Mouse (Mus musculus) forebrain, embryonic 10.5 days (tissue): ENCODE data around the gene 1600002K03Rik. TPM values are rescaled to one million over a fixed set of nuclear protein-coding genes. Genes with fewer than 3 reads are reported as not detected.

Source experiments
- DNase-seq: peaks from one replicate; pipeline ENCODE4 v3.0.0-alpha.2; 2017; ENCODE audit warnings: low spot score; ENCODE audit errors: extremely low spot score
- H3K27ac ChIP-seq: fragments of 300-500 bp; sonication (generic); 2 replicates; pipeline ENCODE4 v1.5.1; 2016; ENCODE audit warnings: mild to moderate bottlenecking
- H3K27me3 ChIP-seq: fragments of 300-500 bp; sonication (generic); 2 replicates; pipeline ENCODE4 v1.6.1; 2016; ENCODE audit warnings: mild to moderate bottlenecking; ENCODE audit not compliant: poor library complexity, severe bottlenecking
- H3K36me3 ChIP-seq: fragments of 300-500 bp; sonication (generic); replicated peaks from 2 replicates; pipeline ENCODE4 v1.6.1; 2016; ENCODE audit warnings: mild to moderate bottlenecking, moderate library complexity
- H3K4me1 ChIP-seq: fragments of 300-500 bp; sonication (generic); 2 replicates; pipeline ENCODE4 v1.6.1; 2016
- H3K4me3 ChIP-seq: fragments of 300-500 bp; sonication (generic); 2 replicates; pipeline ENCODE4 v1.5.1; 2016; ENCODE audit warnings: mild to moderate bottlenecking, moderate library complexity
- H3K9me3 ChIP-seq: fragments of 300-500 bp; sonication (generic); 2 replicates; pipeline ENCODE4 v1.6.1; 2016; ENCODE audit warnings: mild to moderate bottlenecking, moderate library complexity
- WGBS: fragments of 180-500 bp; shearing (Covaris S2); methylation state at CpG from one replicate; pipeline ENCODE4 v1.1.7; 2016; 5-methylcytosine and 5-hydroxymethylcytosine counted together
- polyA plus RNA-seq: library from polyadenylated mRNA; unstranded; fragments of >200 nt; fragmentation: Nextera tagmentation; extraction: Ambion mirVana; gene quantifications from 2 replicates; pipeline ENCODE4 v1.2.1, GENCODE M21; 2016

The 1600002K03Rik gene
- 9.8 and 10.7 TPM in 2 replicates for polyA plus RNA-seq

- 0 out of 2 replicates have a peak, but pooled peaks cover 5% of the 10 kb centered on the region for H3K27me3 ChIP-seq
- peak within 1 kb of the TSS; percentile 66 for H3K4me3 ChIP-seq
- H3K9me3 ChIP-seq: no peaks in the 10 kb centered on the region
- H3K27ac ChIP-seq: peak within 1 kb of the TSS; percentile 88
- H3K36me3 ChIP-seq: peaks cover 48% of the 10 kb centered on the region
- peak; percentile 90 for DNase-seq
- peaks cover 72% of the 10 kb centered on the region for H3K4me1 ChIP-seq
- WGBS: 8% methylated on average over 35 of the region's 35 CpGs
Measured at GRCm38 (mm10) chr10:80172527-80173292, at the start of gene 1600002K03Rik. TSS of gene 1600002K03Rik (plus strand) at chr10:80172944.

DNA sequence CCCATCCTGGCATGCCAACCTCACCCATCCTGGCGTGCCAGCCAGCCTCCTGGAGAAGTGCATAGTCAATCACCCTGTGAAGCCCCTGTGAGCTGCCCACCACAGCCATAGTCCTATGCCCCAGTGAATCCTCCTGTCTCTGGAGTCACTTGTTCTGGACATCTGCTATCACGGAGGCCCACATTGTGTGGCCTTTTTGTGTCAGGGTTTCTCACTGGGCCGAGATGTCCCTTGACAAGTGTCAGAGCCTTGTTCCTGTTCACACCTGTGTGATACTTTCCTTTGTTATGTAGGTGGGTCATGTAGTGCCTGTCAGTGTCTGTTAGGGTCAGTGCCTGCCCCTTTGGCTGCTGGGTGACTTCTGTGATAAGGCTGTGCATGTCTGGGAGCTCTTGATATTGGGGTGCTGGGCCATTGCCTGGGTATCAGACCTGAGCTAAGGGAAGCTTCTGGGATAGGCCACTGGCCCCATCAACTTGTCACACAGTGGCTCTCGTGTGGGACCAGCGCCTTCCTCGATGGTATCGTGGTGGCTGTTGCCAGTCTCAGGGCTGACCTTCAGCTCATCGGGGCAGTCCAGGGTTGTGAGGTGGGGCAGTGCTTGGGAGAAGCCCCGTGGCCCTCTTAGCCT, 48.7 kb upstream of the 1600002K03Rik start:
- peaks cover 17% of the 10 kb centered on the region for H3K4me1 ChIP-seq
- WGBS: 91% methylated on average over 9 of the region's 9 CpGs
- peaks cover 100% of the 10 kb centered on the region for H3K36me3 ChIP-seq
- H3K27ac ChIP-seq: no peak overlapping the region
- H3K27me3 ChIP-seq: no peaks in the 10 kb centered on the region
- H3K4me3 ChIP-seq: no peak overlapping the region
- H3K9me3 ChIP-seq: no peaks in the 10 kb centered on the region; the same call in 1 of the 2 replicates
- DNase-seq: no peak

DNA sequence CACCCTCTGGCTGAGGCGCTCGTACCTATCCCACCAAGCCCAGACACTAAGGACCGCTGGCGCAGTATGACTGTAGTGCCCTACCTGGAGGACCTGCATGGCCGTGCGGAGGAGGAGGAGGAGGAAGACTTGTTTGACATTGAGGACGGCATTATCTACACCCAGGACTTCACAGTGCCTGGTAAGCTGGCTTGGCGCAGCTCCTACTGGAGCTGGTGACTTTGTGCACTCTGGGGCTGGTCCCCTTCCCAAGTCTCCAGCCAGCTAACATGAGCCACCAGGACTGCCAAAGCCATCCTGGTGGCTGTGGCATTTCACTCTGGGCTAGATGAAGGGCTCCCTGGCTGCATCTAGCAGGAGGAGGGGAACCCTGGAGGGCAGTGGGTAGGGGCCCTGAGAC, 44.8 kb upstream of the 1600002K03Rik start:
- no peak for DNase-seq
- 95% methylated on average over 8 of the region's 8 CpGs for WGBS
- Histone ChIP-seq H3K4me3 (no peak overlapping the region), H3K27ac (no peak overlapping the region), H3K9me3 (no peaks in the 10 kb centered on the region), H3K4me1 (peaks cover 34% of the 10 kb centered on the region), H3K27me3 (peaks cover 31% of the 10 kb centered on the region), H3K36me3 (peaks cover 100% of the 10 kb centered on the region)

DNA sequence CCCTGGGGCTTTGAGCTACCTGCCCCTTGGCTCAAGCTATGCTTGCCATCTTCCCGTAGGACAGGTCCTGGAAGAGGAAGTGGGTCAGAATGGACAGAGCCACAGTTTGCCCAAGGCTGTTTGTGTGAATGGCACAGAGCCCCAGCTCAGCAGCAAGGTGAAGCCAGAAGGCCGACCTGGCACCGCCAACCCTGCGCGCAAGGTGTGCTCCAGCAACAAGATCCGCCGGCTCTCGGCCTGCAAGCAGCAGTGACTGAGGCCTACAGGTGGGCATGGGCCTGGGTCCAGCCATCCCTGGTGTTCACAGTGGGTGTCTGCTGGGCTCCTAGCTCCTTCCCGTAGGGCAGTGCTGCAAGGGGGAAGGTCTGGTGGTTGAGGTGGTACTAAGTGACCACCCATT, 42.9 kb upstream of the 1600002K03Rik start:
- WGBS: 94% methylated on average over 9 of the region's 9 CpGs
- DNase-seq: no peak
- Histone ChIP-seq H3K27me3 (peaks cover 50% of the 10 kb centered on the region), H3K4me3 (no peak overlapping the region; the same call in none of the 2 replicates), H3K27ac (no peak overlapping the region), H3K4me1 (peaks cover 36% of the 10 kb centered on the region), H3K9me3 (no peaks in the 10 kb centered on the region), H3K36me3 (peaks cover 100% of the 10 kb centered on the region)

GRCm38 (mm10) chr10:80130403-80131031, 42.2 kb upstream of the 1600002K03Rik start:
- Histone ChIP-seq H3K27me3 (peaks cover 57% of the 10 kb centered on the region), H3K4me3 (peak overlapping the region; percentile 36), H3K27ac (no peak overlapping the region)

GRCm38 (mm10) chr10:80131316-80131951, 41.3 kb upstream of the 1600002K03Rik start:
- 16% methylated on average over 55 of the region's 55 CpGs for WGBS
- H3K4me3 ChIP-seq: peak overlapping the region; percentile 36
- H3K27me3 ChIP-seq: peaks cover 66% of the 10 kb centered on the region

More at GRCm38 (mm10) chr10:80130403-80131031, 42.2 kb upstream of the 1600002K03Rik start:
- WGBS: 86% methylated on average over 18 of the region's 18 CpGs
- Histone ChIP-seq H3K36me3 (peaks cover 100% of the 10 kb centered on the region), H3K9me3 (no peaks in the 10 kb centered on the region), H3K4me1 (peaks cover 36% of the 10 kb centered on the region)
- DNase-seq: no peak

DNA sequence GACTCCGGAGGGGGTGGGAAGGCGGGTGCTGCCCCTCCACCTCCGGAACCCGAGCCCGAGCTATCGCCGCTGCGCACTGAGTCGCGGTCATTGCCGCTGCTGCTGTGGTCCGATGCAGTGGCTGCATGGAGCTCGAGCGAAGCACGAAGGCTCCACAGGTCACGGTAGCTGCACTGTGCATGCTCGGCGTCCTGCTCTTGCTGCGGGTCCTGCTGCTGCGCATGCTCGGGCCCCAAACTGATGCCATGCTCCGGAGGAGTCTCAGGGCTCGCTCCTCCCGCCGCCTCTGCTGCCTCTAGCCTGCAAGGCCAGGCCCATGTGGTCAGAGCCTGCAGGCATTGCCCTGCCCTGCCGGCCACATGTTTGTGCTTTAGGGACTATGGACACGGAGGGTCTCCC, 40.8 kb upstream of the 1600002K03Rik start:
- Histone ChIP-seq H3K4me1 (peaks cover 44% of the 10 kb centered on the region), H3K27me3 (peaks cover 71% of the 10 kb centered on the region), H3K27ac (peak overlapping the region; percentile 54; the same call in 1 of the 2 replicates), H3K9me3 (no peaks in the 10 kb centered on the region), H3K36me3 (peaks cover 98% of the 10 kb centered on the region), H3K4me3 (peak overlapping the region; percentile 36)
- 28% methylated on average over 27 of the region's 27 CpGs for WGBS
- peak; percentile 46 for DNase-seq

More at GRCm38 (mm10) chr10:80131316-80131951, 41.3 kb upstream of the 1600002K03Rik start:
- peak; percentile 62 for DNase-seq
- Histone ChIP-seq H3K27ac (peak overlapping the region; percentile 54; the same call in 1 of the 2 replicates), H3K36me3 (peaks cover 100% of the 10 kb centered on the region), H3K4me1 (peaks cover 39% of the 10 kb centered on the region), H3K9me3 (no peaks in the 10 kb centered on the region)

GRCm38 (mm10) chr10:80133226-80133849, 39.4 kb upstream of the 1600002K03Rik start:
- peaks cover 84% of the 10 kb centered on the region for H3K36me3 ChIP-seq
- peaks cover 85% of the 10 kb centered on the region for H3K27me3 ChIP-seq
- H3K27ac ChIP-seq: no peak overlapping the region
- peak overlapping the region; percentile 36; the same call in 1 of the 2 replicates for H3K4me3 ChIP-seq
- 81% methylated on average over 8 of the region's 8 CpGs for WGBS
- no peak for DNase-seq
- peaks cover 58% of the 10 kb centered on the region for H3K4me1 ChIP-seq
- no peaks in the 10 kb centered on the region for H3K9me3 ChIP-seq

DNA sequence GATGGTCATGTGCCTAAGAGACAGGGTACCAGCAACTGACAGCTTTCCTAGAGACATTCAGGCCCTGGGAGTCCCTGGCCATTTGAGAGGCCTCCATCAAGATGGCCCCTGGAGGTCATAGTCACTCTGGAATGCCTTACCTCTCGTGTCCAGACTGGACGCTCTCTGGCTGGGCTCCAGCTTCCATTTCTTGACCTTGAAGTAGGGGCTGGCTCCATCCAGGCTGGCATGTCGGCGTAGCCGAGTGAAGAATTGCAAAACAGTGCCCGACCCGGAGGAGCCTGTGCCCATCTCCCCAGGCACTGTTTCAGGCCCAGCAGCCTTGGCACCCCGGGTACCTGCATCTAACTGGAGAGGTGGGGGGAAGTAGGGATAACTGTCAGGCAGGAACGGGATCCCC, 38.3 kb upstream of the 1600002K03Rik start:
- peaks cover 89% of the 10 kb centered on the region for H3K27me3 ChIP-seq
- H3K4me3 ChIP-seq: 0 out of 2 replicates have a peak overlapping the region, but pooled peaks have one; percentile 5
- 91% methylated on average over 9 of the region's 9 CpGs for WGBS
- no peaks in the 10 kb centered on the region for H3K9me3 ChIP-seq
- no peak overlapping the region for H3K27ac ChIP-seq
- peaks cover 69% of the 10 kb centered on the region for H3K4me1 ChIP-seq
- peaks cover 73% of the 10 kb centered on the region for H3K36me3 ChIP-seq
- DNase-seq: no peak

DNA sequence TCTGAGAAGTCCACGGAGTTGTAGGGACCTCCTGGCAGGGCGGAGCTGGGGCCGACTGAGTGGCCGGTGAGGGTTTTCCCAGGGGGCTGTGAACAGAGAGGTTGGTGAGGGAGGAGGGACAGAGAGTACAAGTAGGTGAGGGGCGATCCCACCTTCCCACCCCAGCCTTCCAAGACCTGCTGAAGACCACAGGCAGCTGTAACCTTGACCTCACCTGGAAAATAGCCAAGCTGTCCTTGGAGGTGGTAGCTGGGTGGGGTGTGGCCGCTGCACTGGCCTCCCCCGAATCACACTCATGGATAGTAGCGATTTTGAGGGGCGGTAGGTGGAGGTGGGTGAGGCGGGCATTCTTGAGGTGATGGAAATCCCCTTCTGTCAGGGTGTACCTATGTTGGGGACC, 37.6 kb upstream of the 1600002K03Rik start:
- Histone ChIP-seq H3K36me3 (peaks cover 66% of the 10 kb centered on the region), H3K4me1 (peaks cover 69% of the 10 kb centered on the region), H3K27me3 (peaks cover 92% of the 10 kb centered on the region), H3K27ac (no peak overlapping the region), H3K4me3 (0 out of 2 replicates have a peak overlapping the region, but pooled peaks have one; percentile 5), H3K9me3 (no peaks in the 10 kb centered on the region)
- no peak for DNase-seq
- 90% methylated on average over 10 of the region's 10 CpGs for WGBS

GRCm38 (mm10) chr10:80135641-80136040, 37.1 kb upstream of the 1600002K03Rik start:
- Histone ChIP-seq H3K27ac (no peak overlapping the region), H3K4me1 (peaks cover 70% of the 10 kb centered on the region), H3K4me3 (peak overlapping the region; percentile 67; the same call in 1 of the 2 replicates), H3K9me3 (no peaks in the 10 kb centered on the region), H3K27me3 (peaks cover 90% of the 10 kb centered on the region), H3K36me3 (peaks cover 61% of the 10 kb centered on the region)
- 89% methylated on average over 1 of the region's 1 CpGs for WGBS
- DNase-seq: no peak
